Mouse (Mus musculus) hindbrain, embryonic 16.5 days (tissue): Measurements from ENCODE around the gene Lgr4. TPM values are rescaled to one million over a fixed set of nuclear protein-coding genes. Genes with fewer than 3 reads are reported as not detected.

Experiments used
- ATAC-seq: fragments of 200-750 bp; cut with Nextera tagmentation; 2 replicates; pipeline ENCODE4 v1.8.0; 2017; ENCODE audit warnings: moderate TSS enrichment, moderate library complexity
- H3K27ac ChIP-seq: fragments of 300-500 bp; sonication (generic); 2 replicates; pipeline ENCODE4 v1.5.1; 2014; ENCODE audit warnings: low read depth, mild to moderate bottlenecking, control low read depth, low read length, moderate library complexity
- H3K27me3 ChIP-seq: fragments of 300-500 bp; sonication (generic); replicated peaks from 2 replicates; pipeline ENCODE4 v1.6.1; 2014; ENCODE audit warnings: low read length; ENCODE audit not compliant: control insufficient read depth, insufficient read depth
- H3K36me3 ChIP-seq: fragments of 300-500 bp; sonication (generic); 2 replicates; pipeline ENCODE4 v1.6.1; 2014; ENCODE audit warnings: mild to moderate bottlenecking, low read length, moderate library complexity, mixed read lengths; ENCODE audit not compliant: control insufficient read depth, insufficient read depth
- H3K4me1 ChIP-seq: fragments of 300-500 bp; sonication (generic); 2 replicates; pipeline ENCODE4 v1.6.1; 2014; ENCODE audit warnings: low read depth, low read length; ENCODE audit not compliant: control insufficient read depth, insufficient read depth
- H3K4me2 ChIP-seq: fragments of 300-500 bp; sonication (generic); 2 replicates; pipeline ENCODE4 v1.6.1; 2014; ENCODE audit warnings: mild to moderate bottlenecking, low read length, control low read depth, moderate library complexity
- H3K4me3 ChIP-seq: fragments of 300-500 bp; sonication (generic); 2 replicates; pipeline ENCODE4 v1.5.1; 2014; ENCODE audit warnings: mild to moderate bottlenecking, low read length, control low read depth, moderate library complexity
- H3K9ac ChIP-seq: fragments of 300-500 bp; sonication (generic); 2 replicates; pipeline ENCODE4 v1.6.1; 2014; ENCODE audit warnings: low read depth, mild to moderate bottlenecking, control low read depth, low read length, moderate library complexity
- H3K9me3 ChIP-seq: fragments of 300-500 bp; sonication (generic); 2 replicates; pipeline ENCODE4 v1.6.1; 2014; ENCODE audit warnings: mild to moderate bottlenecking, low read length, moderate library complexity; ENCODE audit not compliant: control insufficient read depth
- WGBS: fragments of 180-500 bp; shearing (Covaris S2); extraction: QIAGEN DNeasy Blood & Tissue Kit; methylation state at CpG from one replicate; pipeline ENCODE4 v1.1.7; 2014; 5-methylcytosine and 5-hydroxymethylcytosine counted together
- polyA plus RNA-seq: library from polyadenylated mRNA; unstranded; fragments of >200 nt; fragmentation: Nextera tagmentation; extraction: Ambion mirVana; gene quantifications from 2 replicates; pipeline ENCODE4 v1.2.1, GENCODE M21; 2015

The Lgr4 gene
- polyA plus RNA-seq, 1 experiment from 2014 or later = 7.0 TPM

GRCm38 (mm10) chr2:109935754-109936409, 18.4 kb downstream of the Lgr4 start:
- Histone ChIP-seq H3K36me3 (no peaks in the 10 kb centered on the region), H3K4me2 (no peak overlapping the region), H3K9ac (no peak overlapping the region), H3K4me1 (no peaks in the 10 kb centered on the region; the same call in 1 of the 2 replicates), H3K27ac (no peak overlapping the region), H3K4me3 (no peak overlapping the region), H3K27me3 (no peaks in the 10 kb centered on the region), H3K9me3 (no peaks in the 10 kb centered on the region)
- no peak for ATAC-seq
- 51% methylated on average over 11 of the region's 11 CpGs for WGBS

DNA sequence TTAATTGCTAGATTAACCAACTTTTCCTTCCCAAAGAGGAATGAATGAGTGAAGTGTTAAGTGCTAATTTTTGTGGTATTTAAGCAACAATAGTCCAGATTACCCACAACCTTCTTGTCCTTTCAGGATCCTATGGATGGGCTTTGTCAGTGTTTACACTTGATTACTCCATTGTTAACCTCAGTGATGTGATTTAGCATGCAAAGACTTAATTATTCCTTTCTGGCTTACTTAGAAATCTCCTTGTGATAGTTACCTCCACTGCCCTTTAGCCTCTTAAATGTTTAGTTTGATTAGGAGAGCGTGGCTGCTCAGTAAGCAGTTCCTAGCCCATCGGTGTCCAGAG, 18.9 kb downstream of the Lgr4 start:
- Histone ChIP-seq H3K36me3 (no peaks in the 10 kb centered on the region), H3K4me2 (no peak overlapping the region), H3K27me3 (no peaks in the 10 kb centered on the region), H3K27ac (no peak overlapping the region), H3K4me1 (no peaks in the 10 kb centered on the region; the same call in 1 of the 2 replicates), H3K9ac (no peak overlapping the region), H3K4me3 (no peak overlapping the region), H3K9me3 (no peaks in the 10 kb centered on the region)
- WGBS = 39% methylated on average over 2 of the region's 2 CpGs
- ATAC-seq = no peak

DNA sequence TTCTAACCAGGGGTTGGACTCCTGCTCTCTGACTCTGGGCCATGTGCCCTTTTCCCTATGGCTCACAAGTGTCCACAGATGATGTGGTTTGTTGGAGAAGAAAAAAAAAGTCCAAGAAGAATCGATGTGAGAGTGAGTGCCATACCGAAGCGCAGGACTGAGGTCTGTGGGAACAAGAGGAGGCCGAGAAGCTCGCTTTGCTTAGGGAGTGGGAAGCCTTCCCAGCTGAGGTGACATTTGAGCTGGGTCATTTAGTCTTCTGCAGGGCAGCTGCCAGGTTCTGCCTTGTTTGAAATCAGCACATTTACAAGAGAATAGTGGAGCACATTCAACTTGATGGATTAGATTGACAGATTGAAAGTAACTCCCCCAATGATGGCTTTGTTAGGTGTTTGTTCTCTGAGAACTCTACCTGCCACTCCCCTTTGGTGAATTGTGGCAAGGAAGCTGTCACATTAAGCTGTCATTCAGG, 24.6 kb downstream of the Lgr4 start:
- Histone ChIP-seq H3K27me3 (no peaks in the 10 kb centered on the region), H3K4me2 (no peak overlapping the region), H3K4me1 (peaks cover 2% of the 10 kb centered on the region; the same call in 1 of the 2 replicates), H3K36me3 (no peaks in the 10 kb centered on the region), H3K9ac (no peak overlapping the region), H3K9me3 (no peaks in the 10 kb centered on the region), H3K4me3 (no peak overlapping the region), H3K27ac (0 out of 2 replicates have a peak overlapping the region, but pooled peaks have one; percentile 37)
- peak; percentile 57; the same call in 1 of the 2 replicates for ATAC-seq
- WGBS = 18% methylated on average over 5 of the region's 5 CpGs

GRCm38 (mm10) chr2:109942810-109943570, 25.5 kb downstream of the Lgr4 start:
- H3K27me3 ChIP-seq = no peaks in the 10 kb centered on the region
- WGBS = 30% methylated on average over 8 of the region's 8 CpGs
- no peak overlapping the region for H3K9ac ChIP-seq
- peaks cover 2% of the 10 kb centered on the region; the same call in 1 of the 2 replicates for H3K4me1 ChIP-seq
- no peak overlapping the region for H3K4me3 ChIP-seq
- peak; percentile 69 for ATAC-seq
- H3K4me2 ChIP-seq = no peak overlapping the region
- no peak overlapping the region for H3K27ac ChIP-seq
- H3K9me3 ChIP-seq = no peaks in the 10 kb centered on the region
- H3K36me3 ChIP-seq = no peaks in the 10 kb centered on the region

DNA sequence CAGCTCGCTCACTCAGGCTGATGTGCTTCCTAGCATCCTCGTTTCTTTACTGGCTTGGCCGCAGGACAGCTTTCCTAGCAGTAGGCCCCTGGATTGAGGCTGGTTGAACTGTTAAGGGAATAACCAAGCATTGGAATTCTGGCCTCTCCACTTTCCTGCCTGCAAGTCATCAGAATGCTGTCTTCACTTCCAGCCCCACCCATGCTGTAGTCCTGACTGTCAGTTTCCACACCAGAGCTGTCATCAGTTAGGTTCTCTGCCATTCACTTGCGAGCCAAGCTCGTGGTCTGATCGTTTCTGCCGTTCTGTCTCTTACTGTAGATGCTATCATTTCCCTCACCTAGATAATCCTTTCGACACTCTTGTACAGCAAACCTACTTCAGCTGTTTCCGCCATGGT, 27.5 kb downstream of the Lgr4 start:
- 67% methylated on average over 9 of the region's 9 CpGs for WGBS
- no peak for ATAC-seq

GRCm38 (mm10) chr2:109945532-109945931, 28.1 kb downstream of the Lgr4 start:
- Histone ChIP-seq H3K27me3 (no peaks in the 10 kb centered on the region), H3K4me1 (peaks cover 2% of the 10 kb centered on the region; the same call in 1 of the 2 replicates), H3K36me3 (no peaks in the 10 kb centered on the region), H3K4me2 (no peak overlapping the region), H3K27ac (no peak overlapping the region), H3K9me3 (no peaks in the 10 kb centered on the region), H3K9ac (no peak overlapping the region), H3K4me3 (no peak overlapping the region)
- ATAC-seq = no peak
- WGBS = 50% methylated on average over 4 of the region's 4 CpGs

More for the DNA sequence above, 27.5 kb downstream of the Lgr4 start:
- no peak overlapping the region for H3K9ac ChIP-seq
- no peak overlapping the region for H3K27ac ChIP-seq
- H3K4me2 ChIP-seq = no peak overlapping the region
- H3K4me3 ChIP-seq = no peak overlapping the region
- no peaks in the 10 kb centered on the region for H3K36me3 ChIP-seq
- H3K9me3 ChIP-seq = no peaks in the 10 kb centered on the region
- no peaks in the 10 kb centered on the region for H3K27me3 ChIP-seq
- H3K4me1 ChIP-seq = peaks cover 2% of the 10 kb centered on the region; the same call in 1 of the 2 replicates

DNA sequence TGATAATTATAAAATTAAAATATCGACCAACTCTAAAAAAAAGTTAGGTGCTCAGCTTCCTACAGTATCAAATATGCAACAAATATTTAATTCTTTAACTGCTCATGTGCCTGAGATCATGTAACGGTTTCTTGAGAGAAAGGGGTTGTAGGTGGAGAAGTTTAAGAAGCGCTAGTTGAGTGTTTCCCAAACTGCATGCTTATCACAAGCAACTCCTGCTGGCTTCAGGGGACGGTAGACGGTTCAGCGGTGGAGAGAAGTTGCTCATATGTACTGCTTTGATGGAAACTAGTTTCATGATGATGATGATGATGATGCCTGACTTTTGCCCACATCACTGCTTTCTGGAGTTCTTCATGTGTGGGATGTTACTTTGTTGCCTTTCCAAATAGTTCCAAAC, 29.0 kb downstream of the Lgr4 start:
- Histone ChIP-seq H3K27ac (no peak overlapping the region), H3K4me1 (peaks cover 2% of the 10 kb centered on the region; the same call in 1 of the 2 replicates), H3K9ac (no peak overlapping the region), H3K36me3 (no peaks in the 10 kb centered on the region), H3K27me3 (no peaks in the 10 kb centered on the region), H3K4me3 (no peak overlapping the region), H3K9me3 (no peaks in the 10 kb centered on the region), H3K4me2 (no peak overlapping the region)
- ATAC-seq = no peak
- WGBS = 95% methylated on average over 6 of the region's 6 CpGs

DNA sequence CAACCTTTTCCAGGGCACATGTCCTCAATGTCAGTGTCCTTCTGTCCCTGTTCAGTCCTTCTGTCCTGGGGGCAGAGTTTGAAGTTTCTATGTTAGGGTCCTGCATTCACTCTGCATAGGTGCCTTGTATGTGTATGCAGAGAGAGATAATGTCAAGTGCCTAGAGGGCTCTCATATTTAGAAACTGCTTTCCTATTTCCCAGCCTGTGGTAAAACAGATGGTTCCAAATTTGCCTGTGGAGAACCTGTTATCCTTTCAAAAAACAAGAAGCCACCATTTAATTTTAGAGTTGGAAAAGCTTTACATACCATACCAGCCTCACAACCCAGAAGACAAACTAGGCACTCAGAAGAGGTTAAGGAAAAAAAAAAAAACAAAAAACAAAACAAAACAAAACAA, 32.1 kb downstream of the Lgr4 start:
- no peaks in the 10 kb centered on the region for H3K9me3 ChIP-seq
- H3K36me3 ChIP-seq = no peaks in the 10 kb centered on the region
- H3K4me3 ChIP-seq = no peak overlapping the region
- no peak for ATAC-seq
- no peak overlapping the region for H3K27ac ChIP-seq
- H3K4me2 ChIP-seq = no peak overlapping the region
- peaks cover 11% of the 10 kb centered on the region for H3K4me1 ChIP-seq
- H3K9ac ChIP-seq = no peak overlapping the region
- no peaks in the 10 kb centered on the region for H3K27me3 ChIP-seq

- WGBS = 63% methylated on average over 3 of the region's 3 CpGs
Measured at GRCm38 (mm10) chr2:109950311-109950710, 32.9 kb downstream of the Lgr4 start.

More at GRCm38 (mm10) chr2:109950311-109950710, 32.9 kb downstream of the Lgr4 start:
- H3K4me2 ChIP-seq = no peak overlapping the region
- no peaks in the 10 kb centered on the region for H3K27me3 ChIP-seq
- no peaks in the 10 kb centered on the region for H3K9me3 ChIP-seq
- no peak overlapping the region for H3K4me3 ChIP-seq
- H3K4me1 ChIP-seq = peaks cover 13% of the 10 kb centered on the region
- H3K36me3 ChIP-seq = no peaks in the 10 kb centered on the region
- no peak overlapping the region for H3K27ac ChIP-seq
- no peak for ATAC-seq
- no peak overlapping the region for H3K9ac ChIP-seq
